9 mouse cellular contexts compared by ENCODE assay signal in genomic region chr7:39716340-39717150, GRCm38 (mm10).
A peak's percentile ranks its signal among the peaks of the same experiment; 100 is the strongest.
DNase-seq lines count a peak whose midpoint lies in the region; ATAC-seq and TF ChIP-seq lines count a peak whose summit lies in the region.
"Had no signal": no experiment of that assay in that cellular context is flagged by ENCODE, and none has a peak within 500 bp of the region (broad histone marks: within the 10 kb centered on the region; RNA-seq: fewer than 3 reads in every experiment).

No protein-coding gene starts in this region.

- intact Hi-C loops in heart, postnatal 36 days (cut with DNase I) = loop anchor here (2.0 kb wide), 2 partner anchors 556 to 1226 kb away; no protein-coding TSS in a partner anchor

- peak in 1 of 2 experiments; percentile 61; a peak in 2 of 4 replicates for TF ChIP-seq CTCF in CH12.LX (conservative IDR thresholded peaks at IDR 0.05 in 1 of 2, IDR thresholded peaks at IDR 0.05 in 1 of 2; ENCODE audit: low read depth in 2 of 2, low read length in 2 of 2)

- H3K9ac ChIP-seq in CH12.LX (ENCODE audit: insufficient read depth, low read depth) = no peak overlapping the region
- 0 out of 2 replicates have a peak overlapping the region, but pooled peaks have one; percentile 32 for H3K9ac ChIP-seq in embryonic facial prominence, embryonic 13.5 days

- TF ChIP-seq EP300 in CH12.LX (IDR thresholded peaks at IDR 0.05; ENCODE audit: low read length) = no peak

- WGBS in embryonic facial prominence, embryonic 13.5 days = 20% methylated on average over 11 of the region's 11 CpGs

- H3K27ac ChIP-seq in CH12.LX (ENCODE audit: insufficient read depth, low read depth) = no peak overlapping the region
- no peak overlapping the region for H3K27ac ChIP-seq in embryonic facial prominence, embryonic 13.5 days

- in situ Hi-C loops in CH12.LX (cut with MboI; ENCODE audit: low pct_ligation_motif_present, low pct_unique_long_range_greater_than_20kb, low sequenced_read_pairs) = no loop called here

- no peaks in the 10 kb centered on the region for H3K9me3 ChIP-seq in CH12.LX (replicated peaks; ENCODE audit: low read length)
- no peaks in the 10 kb centered on the region for H3K9me3 ChIP-seq in embryonic facial prominence, embryonic 13.5 days

- TF ChIP-seq RAD21 in CH12.LX (IDR thresholded peaks at IDR 0.05; ENCODE audit: low read depth, low read length) = peak; percentile 73

- TF ChIP-seq POLR2A in CH12.LX (IDR thresholded peaks at IDR 0.05; ENCODE audit: low read depth, low read length) = no peak

- no peaks in the 10 kb centered on the region for H3K79me2 ChIP-seq in CH12.LX (replicated peaks; ENCODE audit: control insufficient read depth, extremely low read depth, insufficient read depth, poor library complexity, severe bottlenecking)

- DNase-seq in heart, adult 18-20 months = peak; percentile 1 to 24
- no peak for DNase-seq in heart, postnatal 36 days
- peak; percentile 41 for DNase-seq in CH12.LX (ENCODE audit: extremely low read depth)
- DNase-seq in kidney, adult 9 months = peak; percentile 63
- peak; percentile 17 for DNase-seq in neural tube, embryonic 10.5 days (ENCODE audit: extremely low spot score, low spot score)
- no peak for DNase-seq in MN1 (ENCODE audit: low spot score)
- DNase-seq in cerebellum, adult 11-12 months = no peak

- 0 out of 2 replicates have a peak, but pooled peaks have one; percentile 56 for ATAC-seq in embryonic facial prominence, embryonic 13.5 days (ENCODE audit: insufficient number of reproducible peaks, insufficient read depth, low FRiP score, low TSS enrichment, low read depth)

- H3K4me3 ChIP-seq in CH12.LX (replicated peaks in 1 of 3; ENCODE audit: low read depth in 2 of 3, low read length in 2 of 3, poor library complexity in 1 of 3) = no peak overlapping the region
- H3K4me3 ChIP-seq in embryonic facial prominence, embryonic 13.5 days = no peak overlapping the region

- no peaks in the 10 kb centered on the region for H3K4me1 ChIP-seq in CH12.LX (ENCODE audit: control insufficient read depth in 1 of 2, insufficient read depth in 2 of 2)
- H3K4me1 ChIP-seq in embryonic facial prominence, embryonic 13.5 days = no peaks in the 10 kb centered on the region

- no peak overlapping the region for H3K4me2 ChIP-seq in CH12.LX (ENCODE audit: insufficient read depth, low read depth, poor library complexity, severe bottlenecking)
- H3K4me2 ChIP-seq in embryonic facial prominence, embryonic 13.5 days = peak overlapping the region; percentile 39

- no peaks in the 10 kb centered on the region for H3K36me3 ChIP-seq in CH12.LX (replicated peaks in 1 of 2; ENCODE audit: control insufficient read depth in 1 of 2, insufficient read depth in 1 of 2, low read length in 1 of 2)
- H3K36me3 ChIP-seq in embryonic facial prominence, embryonic 13.5 days = no peaks in the 10 kb centered on the region
- H3K36me3 ChIP-seq: G1E had no signal

- dilution Hi-C loops in CH12.LX (cut with MboI; ENCODE audit: extremely low pct_ligation_motif_present, extremely low pct_unique_long_range_greater_than_20kb, low sequenced_read_pairs) = no loop called here

- no peaks in the 10 kb centered on the region for H3K27me3 ChIP-seq in CH12.LX (replicated peaks)
- H3K27me3 ChIP-seq in embryonic facial prominence, embryonic 13.5 days = no peaks in the 10 kb centered on the region

TF ChIP-seq in CH12.LX, 34 proteins besides CTCF, POLR2A, EP300 and RAD21:
- TF ChIP-seq JUND (conservative IDR thresholded peaks at IDR 0.05; ENCODE audit: low read depth, low read length) (no peak), USF1 (IDR thresholded peaks at IDR 0.05; ENCODE audit: low read depth, low read length) (no peak), SMC3 (IDR thresholded peaks at IDR 0.05; ENCODE audit: low read depth, low read length) (peak; percentile 60), RCOR1 (conservative IDR thresholded peaks at IDR 0.05; ENCODE audit: low read depth, low read length) (no peak), MAZ (IDR thresholded peaks at IDR 0.05; ENCODE audit: low read depth, low read length) (no peak), POLR2AphosphoS2 (IDR thresholded peaks at IDR 0.05; ENCODE audit: low read depth, low read length) (no peak), CHD1 (IDR thresholded peaks at IDR 0.05; ENCODE audit: low read depth, low read length) (no peak), CHD2 (IDR thresholded peaks at IDR 0.05; ENCODE audit: low read length) (no peak), NELFE (IDR thresholded peaks at IDR 0.05; ENCODE audit: low read depth, low read length) (no peak), ETS1 (conservative IDR thresholded peaks at IDR 0.05; ENCODE audit: low read depth, low read length) (no peak), ZKSCAN1 (IDR thresholded peaks at IDR 0.05; ENCODE audit: borderline replicate concordance, low read depth, low read length) (no peak), MAFK (IDR thresholded peaks at IDR 0.05; ENCODE audit: insufficient replicate concordance, low read length) (no peak), USF2 (conservative IDR thresholded peaks at IDR 0.05; ENCODE audit: low read depth, low read length) (no peak), ZC3H11A (IDR thresholded peaks at IDR 0.05; ENCODE audit: low read depth, low read length) (no peak), NRF1 (IDR thresholded peaks at IDR 0.05; ENCODE audit: low read depth, low read length) (no peak), MXI1 (IDR thresholded peaks at IDR 0.05; ENCODE audit: low read depth, low read length) (no peak), ZNF384 (IDR thresholded peaks at IDR 0.05; ENCODE audit: low read depth, low read length) (peak; percentile 90)

Comparison
In these comparisons a context has a peak if more than half of its experiments do, and no peak if none do; other contexts are left out.
1. DNase-seq: peak in heart, adult 18-20 months (2 of 2), CH12.LX (single experiment), kidney, adult 9 months (single experiment) and neural tube, embryonic 10.5 days (single experiment); none in heart, postnatal 36 days (0 of 2), MN1 (single experiment) and cerebellum, adult 11-12 months (single experiment).